Mouse (Mus musculus): ENCODE results near the gene Gpx7.

DNA sequence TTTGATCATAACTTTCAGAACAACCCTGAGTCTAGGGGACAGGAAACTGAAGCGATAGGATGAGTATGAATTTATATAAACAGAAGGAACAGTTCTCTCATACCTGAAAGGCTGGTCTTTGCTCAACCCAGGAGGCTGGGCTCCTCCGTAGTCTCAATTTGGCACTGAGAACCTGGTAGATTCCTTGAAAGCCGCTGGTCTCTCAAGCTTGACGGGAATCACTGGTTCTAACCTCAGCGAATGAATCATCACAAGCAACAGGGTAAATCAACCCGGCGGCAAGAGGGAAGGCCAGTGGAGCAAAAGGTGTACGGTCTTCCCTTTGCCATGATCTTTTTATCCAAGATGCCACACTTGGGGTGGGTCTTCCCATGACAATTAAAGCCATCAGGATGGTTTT, 49.3 kb downstream of the Gpx7 start:
- TF ChIP-seq CTCF (IDR thresholded peaks at IDR 0.05; ENCODE audit: insufficient read depth, low read depth, low read length): no peak
- TF ChIP-seq POLR2A (IDR thresholded peaks at IDR 0.05; ENCODE audit: insufficient read depth, low read depth, low read length): no peak
